Mouse (Mus musculus) stomach, postnatal 0 days (tissue): ENCODE data around the gene Mapk9.

Source experiments
- CTCF ChIP-seq: IDR thresholded peaks from 2 replicates; pipeline ENCODE4 v1.5.1; 2016; ENCODE audit warnings: antibody characterized with exemption, low read depth, mild to moderate bottlenecking, moderate library complexity
- EP300 ChIP-seq: optimal IDR thresholded peaks from 2 replicates; pipeline ENCODE3; 2016; ENCODE audit warnings: antibody characterized with exemption

- TF ChIP-seq CTCF, result no peak
- TF ChIP-seq EP300, result no peak
Observed at GRCm38 (mm10) chr11:49900043-49900442, 53.5 kb downstream of the Mapk9 start.
